ENCODE assay signal across 7 mouse cellular contexts in genomic region chr4:55240450-55240849, GRCm38 (mm10).
DNase-seq lines count a peak whose midpoint lies in the region; ATAC-seq and TF ChIP-seq lines count a peak whose summit lies in the region.

No protein-coding gene starts in this region.

- no peaks in the 10 kb centered on the region for H3K9me3 ChIP-seq in midbrain, embryonic 16.5 days (replicated peaks; ENCODE audit: control insufficient read depth, low read length, poor library complexity, severe bottlenecking)

- H3K4me2 ChIP-seq in midbrain, embryonic 16.5 days (ENCODE audit: low read length): no peak overlapping the region

- ATAC-seq in midbrain, embryonic 16.5 days: 0 out of 2 replicates have a peak, but pooled peaks have one; percentile 67

- DNase-seq in adipocyte (ENCODE audit: low spot score): peak; percentile 86
- DNase-seq in cerebellum, postnatal 14 days: peak; percentile 86 to 88
- DNase-seq in gastrocnemius, adult 2 months: peak; percentile 77
- DNase-seq in induced T-regulatory cell, adult 2 months (ENCODE audit: low read depth): peak; percentile 66
- DNase-seq in left cerebral cortex, postnatal 25 days (ENCODE audit: low spot score in 2 of 2): peak; percentile 74 to 84
- peak; percentile 37 to 71 for DNase-seq in spleen, postnatal 10 days (ENCODE audit: low spot score in 2 of 2)

- WGBS in midbrain, embryonic 16.5 days: 1% methylated on average over 7 of the region's 7 CpGs

- H3K9ac ChIP-seq in midbrain, embryonic 16.5 days (ENCODE audit: low read depth, low read length): no peak overlapping the region

- peak; percentile 98 for TF ChIP-seq CTCF in gastrocnemius, adult 2 months (IDR thresholded peaks at IDR 0.05)

- H3K36me3 ChIP-seq in midbrain, embryonic 16.5 days (ENCODE audit: control insufficient read depth, insufficient read depth, low read length): no peaks in the 10 kb centered on the region

- no peak overlapping the region for H3K4me3 ChIP-seq in gastrocnemius, adult 2 months
- H3K4me3 ChIP-seq in midbrain, embryonic 16.5 days (ENCODE audit: low read depth, low read length): no peak overlapping the region

- intact Hi-C loops in gastrocnemius, adult 2 months (cut with DNase I): loop anchor here (1.0 to 2.0 kb wide), 2 partner anchors 1309 to 1356 kb away; no protein-coding TSS in a partner anchor
- intact Hi-C loops in left cerebral cortex, postnatal 25 days (cut with DNase I): loop anchor here (1.0 to 5.0 kb wide), 3 partner anchors 293 to 1356 kb away; partner anchors contain the start of gene Zfp462

- H3K27ac ChIP-seq in gastrocnemius, adult 2 months: no peak overlapping the region
- no peak overlapping the region for H3K27ac ChIP-seq in midbrain, embryonic 16.5 days (ENCODE audit: low read length)

- no peaks in the 10 kb centered on the region for H3K27me3 ChIP-seq in midbrain, embryonic 16.5 days (ENCODE audit: control insufficient read depth, insufficient read depth, low read depth, low read length)

- no peaks in the 10 kb centered on the region for H3K4me1 ChIP-seq in midbrain, embryonic 16.5 days (ENCODE audit: control insufficient read depth, insufficient read depth, low read length)
